In genomic region chr4:144896321-144896720, GRCm38 (mm10) we compare ENCODE assay signal across 9 mouse cellular contexts. TPM values are rescaled to one million over a fixed set of nuclear protein-coding genes. Genes with fewer than 3 reads are reported as not detected.
DNase-seq lines count a peak whose midpoint lies in the region; ATAC-seq and TF ChIP-seq lines count a peak whose summit lies in the region.
"Had no signal": no experiment of that assay in that cellular context is flagged by ENCODE, and none has a peak within 500 bp of the region (broad histone marks: within the 10 kb centered on the region; RNA-seq: fewer than 3 reads in every experiment).

No protein-coding gene starts in this region.

- peaks cover 7% of the 10 kb centered on the region; the same call in 1 of the 2 replicates for H3K27me3 ChIP-seq in heart, embryonic 14.5 days (ENCODE audit: control insufficient read depth, insufficient read depth, low read length)
- peaks cover 8% of the 10 kb centered on the region for H3K27me3 ChIP-seq in forebrain, postnatal 0 days (ENCODE audit: insufficient read depth, low read length)
- H3K27me3 ChIP-seq: embryonic facial prominence, embryonic 15.5 days had no signal

- H3K36me3 ChIP-seq in heart, embryonic 14.5 days (ENCODE audit: control insufficient read depth, insufficient read depth, low read length): 0 out of 2 replicates have a peak, but pooled peaks cover 4% of the 10 kb centered on the region
- H3K36me3 ChIP-seq in macrophage (ENCODE audit: inconsistent target): peaks cover 20% of the 10 kb centered on the region; the same call in 1 of the 2 replicates
- no peaks in the 10 kb centered on the region for H3K36me3 ChIP-seq in forebrain, postnatal 0 days (ENCODE audit: insufficient read depth)

- H3K4me2 ChIP-seq in heart, embryonic 14.5 days (ENCODE audit: low read length): peak overlapping the region; percentile 32
- no peak overlapping the region for H3K4me2 ChIP-seq in forebrain, postnatal 0 days (ENCODE audit: low read depth)
- H3K4me2 ChIP-seq: embryonic facial prominence, embryonic 15.5 days had no signal

- 56% methylated on average over 3 of the region's 3 CpGs for WGBS in heart, embryonic 14.5 days
- 75% methylated on average over 1 of the region's 3 CpGs for WGBS in macrophage (ENCODE audit: missing documents)
- 65% methylated on average over 3 of the region's 3 CpGs for WGBS in forebrain, postnatal 0 days

- ATAC-seq in heart, embryonic 14.5 days (ENCODE audit: insufficient number of reproducible peaks, insufficient read depth, low FRiP score, low read depth): no peak
- ATAC-seq in forebrain, postnatal 0 days: no peak

- H3K27ac ChIP-seq in heart, embryonic 14.5 days (replicated peaks in 1 of 2; ENCODE audit: control insufficient read depth in 1 of 2, insufficient read depth in 1 of 2, low read depth in 2 of 2, low read length in 2 of 2): no peak overlapping the region
- H3K27ac ChIP-seq in macrophage: peak overlapping the region; percentile 98
- no peak overlapping the region for H3K27ac ChIP-seq in forebrain, postnatal 0 days (ENCODE audit: low read depth, low read length)
- H3K27ac ChIP-seq: embryonic facial prominence, embryonic 15.5 days had no signal

- H3K9ac ChIP-seq in heart, embryonic 14.5 days (ENCODE audit: low read length): peak overlapping the region; percentile 9; the same call in 1 of the 2 replicates
- H3K9ac ChIP-seq in forebrain, postnatal 0 days: no peak overlapping the region
- H3K9ac ChIP-seq: embryonic facial prominence, embryonic 15.5 days had no signal

- no peaks in the 10 kb centered on the region for H3K9me3 ChIP-seq in heart, embryonic 14.5 days (ENCODE audit: control insufficient read depth, low read length)
- no peaks in the 10 kb centered on the region for H3K9me3 ChIP-seq in forebrain, postnatal 0 days (ENCODE audit: low read length)
- H3K9me3 ChIP-seq: embryonic facial prominence, embryonic 15.5 days had no signal

- H3K4me1 ChIP-seq in heart, embryonic 14.5 days (ENCODE audit: control insufficient read depth in 2 of 2, insufficient read depth in 2 of 2, low read length in 2 of 2): peaks cover 22 to 48% of the 10 kb centered on the region in 2 experiments
- H3K4me1 ChIP-seq in forebrain, postnatal 0 days (ENCODE audit: insufficient read depth): peaks cover 3% of the 10 kb centered on the region; the same call in 1 of the 2 replicates

- peak; percentile 57 for DNase-seq in gastrocnemius, adult 18-20 months (ENCODE audit: low spot score)
- DNase-seq in gastrocnemius, postnatal 25 days: no peak
- DNase-seq in adrenal gland, adult 8-10 months: peak; percentile 73
- peak; percentile 78 to 84 for DNase-seq in kidney, postnatal 4 days
- DNase-seq in spleen, adult 12 weeks (ENCODE audit: low spot score): no peak
- no peak for DNase-seq in forebrain, postnatal 0 days

- no peak for TF ChIP-seq CTCF in forebrain, postnatal 0 days (IDR thresholded peaks at IDR 0.05; ENCODE audit: low read depth)

- no peak overlapping the region for H3K4me3 ChIP-seq in heart, embryonic 14.5 days (ENCODE audit: control insufficient read depth in 1 of 2, insufficient read depth in 1 of 2, low read depth in 1 of 2, low read length in 2 of 2)
- peak overlapping the region; percentile 41 for H3K4me3 ChIP-seq in macrophage (ENCODE audit: inconsistent target)
- no peak overlapping the region for H3K4me3 ChIP-seq in forebrain, postnatal 0 days (ENCODE audit: low read depth, low read length)
- H3K4me3 ChIP-seq: embryonic facial prominence, embryonic 15.5 days had no signal

- peaks cover 82% of the 10 kb centered on the region for H3K79me2 ChIP-seq in macrophage (ENCODE audit: inconsistent target)

RNA-seq across cellular contexts. Expression of gene Dhrs3, which starts 3.7 kb away (rescaled TPM):
- total RNA-seq in gastrocnemius, adult 18-20 months (2021): 10 to 100 TPM; 41.1 to 43.1 TPM
- 10 to 100 TPM; 33.3 to 44.8 TPM for total RNA-seq in gastrocnemius, postnatal 25 days (2021)
- total RNA-seq in adrenal gland, adult 8-10 months (2022): 100 to 1,000 TPM in 1 of 4 experiments, 10 to 100 TPM in 3; 65.0 to 107 (median 92.3) TPM
- 33.3 and 36.6 TPM in 2 replicates for polyA plus RNA-seq in heart, embryonic 14.5 days (2014; fragmentation: Nextera tagmentation; extraction: Ambion mirVana)
- 100 to 1,000 TPM in 24 of 26 experiments, 10 to 100 TPM in 2; 86.8 to 665 (median 236) TPM for total RNA-seq in macrophage (2018; cell fraction: chromatin; rRNA removed)
- 1,000 to 10,000 TPM in 6 of 26 experiments, 100 to 1,000 TPM in 20; 397 to 1,306 (median 691) TPM for total RNA-seq in macrophage (2018; cell fraction: cytosol; rRNA removed)
- 1,000 to 10,000 TPM in 3 of 26 experiments, 100 to 1,000 TPM in 23; 221 to 1,223 (median 655) TPM for total RNA-seq in macrophage (2018; cell fraction: nucleus; rRNA removed)
- polyA plus RNA-seq in macrophage (2018): 386 to 676 TPM (median 674 TPM) in 3 replicates
- 13.6 and 17.5 TPM in 2 replicates for total RNA-seq in forebrain, postnatal 0 days (2014; rRNA removed)
- polyA plus RNA-seq in forebrain, postnatal 0 days (2015; fragmentation: Nextera tagmentation; extraction: Ambion mirVana): 23.0 and 26.2 TPM in 2 replicates

Comparison
In these comparisons a context has a peak if more than half of its experiments do, and no peak if none do; other contexts are left out.
1. DNase-seq: peak in gastrocnemius, adult 18-20 months (single experiment), adrenal gland, adult 8-10 months (single experiment) and kidney, postnatal 4 days (2 of 2); none in gastrocnemius, postnatal 25 days (single experiment), spleen, adult 12 weeks (single experiment) and forebrain, postnatal 0 days (single experiment).